In the genomic region with DNA sequence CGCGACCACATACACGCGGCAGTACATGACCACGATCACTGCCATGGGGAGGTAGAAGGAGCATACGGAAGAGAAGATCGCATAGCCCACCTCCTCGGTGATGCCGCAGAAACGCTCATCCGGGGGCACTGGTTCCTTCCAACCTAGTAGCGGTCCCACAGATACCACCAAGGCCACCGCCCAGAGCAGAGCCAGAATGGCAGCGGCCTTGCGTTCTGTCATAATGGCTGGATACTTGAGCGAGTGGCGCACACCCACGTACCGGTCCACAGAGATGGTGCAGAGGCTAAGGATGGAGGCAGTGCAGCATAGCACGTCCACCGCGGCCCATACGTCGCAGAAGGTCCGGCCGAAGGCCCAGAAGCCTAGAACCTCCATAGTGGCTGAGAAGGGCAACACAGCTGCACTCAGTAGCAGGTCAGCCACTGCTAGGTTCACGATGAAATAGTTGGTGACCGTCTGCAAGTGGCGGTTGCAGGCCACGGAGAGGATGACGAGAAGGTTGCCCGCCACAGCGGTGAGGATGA, we compare ENCODE assay signal across 7 mouse cellular contexts. TPM values are rescaled to one million over a fixed set of nuclear protein-coding genes. Genes with fewer than 3 reads are reported as not detected.
A peak's percentile ranks its signal among the peaks of the same experiment; 100 is the strongest.
DNase-seq lines count a peak whose midpoint lies in the region; ATAC-seq and TF ChIP-seq lines count a peak whose summit lies in the region.

No protein-coding gene starts in this region.

- no peak for TF ChIP-seq CTCF in olfactory bulb, adult 2 months (IDR thresholded peaks at IDR 0.05; ENCODE audit: insufficient read depth, low read depth, low read length)

- H3K9me3 ChIP-seq in lung, embryonic 15.5 days: no peaks in the 10 kb centered on the region
- H3K9me3 ChIP-seq in forebrain, embryonic 11.5 days (ENCODE audit: control insufficient read depth, low read length): no peaks in the 10 kb centered on the region
- no peaks in the 10 kb centered on the region for H3K9me3 ChIP-seq in intestine, embryonic 16.5 days (ENCODE audit: control insufficient read depth, low read length)

- no peak for TF ChIP-seq POLR2A in olfactory bulb, adult 2 months (IDR thresholded peaks at IDR 0.05; ENCODE audit: insufficient read depth, low read depth, low read length)

- peaks cover 15% of the 10 kb centered on the region for H3K4me1 ChIP-seq in lung, embryonic 15.5 days
- peaks cover 7% of the 10 kb centered on the region; the same call in 1 of the 2 replicates for H3K4me1 ChIP-seq in forebrain, embryonic 11.5 days (replicated peaks; ENCODE audit: control insufficient read depth, insufficient read depth, low read length)
- peaks cover 12% of the 10 kb centered on the region for H3K4me1 ChIP-seq in intestine, embryonic 16.5 days (ENCODE audit: control insufficient read depth, insufficient read depth, low read length)
- H3K4me1 ChIP-seq in olfactory bulb, adult 2 months (ENCODE audit: control insufficient read depth, insufficient read depth, low read length): peaks cover 22% of the 10 kb centered on the region

- no peak for DNase-seq in lung, postnatal 10 days
- no peak for DNase-seq in forebrain, embryonic 11.5 days (ENCODE audit: low spot score)
- DNase-seq in cerebellum, postnatal 25 days: no peak
- no peak for DNase-seq in ovary, postnatal 36 days (ENCODE audit: low spot score)

- WGBS in lung, embryonic 15.5 days: 6% methylated on average over 33 of the region's 33 CpGs
- 4% methylated on average over 33 of the region's 33 CpGs for WGBS in forebrain, embryonic 11.5 days
- WGBS in intestine, embryonic 16.5 days: 3% methylated on average over 33 of the region's 33 CpGs
- WGBS in olfactory bulb, adult 2 months: 18% methylated on average over 33 of the region's 33 CpGs

- H3K4me2 ChIP-seq in lung, embryonic 15.5 days: peak overlapping the region; percentile 87
- H3K4me2 ChIP-seq in forebrain, embryonic 11.5 days (ENCODE audit: low read depth, low read length, severe bottlenecking): no peak overlapping the region
- peak overlapping the region; percentile 90 for H3K4me2 ChIP-seq in intestine, embryonic 16.5 days (ENCODE audit: low read depth, low read length)

- H3K9ac ChIP-seq in lung, embryonic 15.5 days: peak overlapping the region; percentile 15; the same call in 1 of the 2 replicates
- H3K9ac ChIP-seq in forebrain, embryonic 11.5 days (ENCODE audit: low read length): no peak overlapping the region
- peak overlapping the region; percentile 54; the same call in 1 of the 2 replicates for H3K9ac ChIP-seq in intestine, embryonic 16.5 days (ENCODE audit: low read depth, low read length)

- ATAC-seq in lung, embryonic 15.5 days (ENCODE audit: borderline replicate concordance, extremely low read depth, low FRiP score, low TSS enrichment): no peak
- no peak for ATAC-seq in forebrain, embryonic 11.5 days (replicated peaks; ENCODE audit: low FRiP score)
- no peak for ATAC-seq in intestine, embryonic 16.5 days

- H3K36me3 ChIP-seq in lung, embryonic 15.5 days: no peaks in the 10 kb centered on the region
- H3K36me3 ChIP-seq in forebrain, embryonic 11.5 days (ENCODE audit: control insufficient read depth, insufficient read depth, low read length): no peaks in the 10 kb centered on the region
- H3K36me3 ChIP-seq in intestine, embryonic 16.5 days (ENCODE audit: control insufficient read depth, insufficient read depth, low read length): no peaks in the 10 kb centered on the region

- H3K4me3 ChIP-seq in lung, embryonic 15.5 days: peak overlapping the region; percentile 47
- H3K4me3 ChIP-seq in forebrain, embryonic 11.5 days (ENCODE audit: low read depth, low read length): peak overlapping the region; percentile 40; the same call in 1 of the 2 replicates
- H3K4me3 ChIP-seq in intestine, embryonic 16.5 days (ENCODE audit: low read length): peak overlapping the region; percentile 54
- H3K4me3 ChIP-seq in olfactory bulb, adult 2 months (ENCODE audit: insufficient read depth, low read depth, low read length): peak overlapping the region; percentile 73

- H3K27me3 ChIP-seq in lung, embryonic 15.5 days: peaks cover 87% of the 10 kb centered on the region
- H3K27me3 ChIP-seq in forebrain, embryonic 11.5 days (ENCODE audit: control insufficient read depth, insufficient read depth, low read length): peaks cover 48% of the 10 kb centered on the region
- peaks cover 57% of the 10 kb centered on the region for H3K27me3 ChIP-seq in intestine, embryonic 16.5 days (replicated peaks; ENCODE audit: control insufficient read depth, insufficient read depth, low read length)

- no peak overlapping the region for H3K27ac ChIP-seq in lung, embryonic 15.5 days
- no peak overlapping the region for H3K27ac ChIP-seq in forebrain, embryonic 11.5 days (ENCODE audit: low read depth, low read length)
- no peak overlapping the region for H3K27ac ChIP-seq in intestine, embryonic 16.5 days (ENCODE audit: low read length)
- peak overlapping the region; percentile 58 for H3K27ac ChIP-seq in olfactory bulb, adult 2 months (ENCODE audit: insufficient read depth, low read depth, low read length)

RNA-seq across cellular contexts. Expression of gene Adra1d, which starts 0.7 kb away (rescaled TPM):
- polyA plus RNA-seq in lung, embryonic 15.5 days (2015; fragmentation: Nextera tagmentation; extraction: Ambion mirVana): 3.4 and 3.9 TPM in 2 replicates
- not detected in 2 replicates for polyA plus RNA-seq in forebrain, embryonic 11.5 days (2014; fragmentation: Nextera tagmentation; extraction: Ambion mirVana)
- 0.21 and 0.28 TPM in 2 replicates for polyA plus RNA-seq in intestine, embryonic 16.5 days (2015; fragmentation: Nextera tagmentation; extraction: Ambion mirVana)
- polyA plus RNA-seq in olfactory bulb, adult 2 months (2012; ENCODE audit: insufficient read depth, insufficient read length, low replicate concordance, missing spikeins): not detected in 2 replicates
